Mouse (Mus musculus): ENCODE results near the gene Olfr127.

Olfr127 gene

DNA sequence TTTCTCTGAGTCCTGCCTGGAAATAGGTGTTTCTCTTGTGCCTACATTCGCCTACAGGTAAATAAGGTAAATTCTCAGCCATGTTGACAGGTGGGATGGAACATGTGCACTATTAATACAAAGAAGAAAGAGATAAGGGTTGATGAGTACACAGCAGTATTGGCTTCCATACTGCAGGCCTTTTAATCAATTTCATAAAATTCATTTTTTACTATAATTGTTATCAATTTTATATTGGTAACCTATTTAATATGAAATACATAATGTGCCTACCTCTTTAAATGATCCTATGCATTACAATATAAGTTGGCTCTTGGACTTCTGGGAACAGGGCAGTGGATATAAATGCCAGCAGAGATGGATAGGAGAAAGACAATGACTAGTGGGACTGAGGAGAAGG is at the start of gene Olfr127:
Gene Olfr127, plus strand, starts transcription at position 301 of the 400 bp plus-strand sequence.
- DNase-seq (ENCODE audit: low read depth, low spot score), result no peak

DNA sequence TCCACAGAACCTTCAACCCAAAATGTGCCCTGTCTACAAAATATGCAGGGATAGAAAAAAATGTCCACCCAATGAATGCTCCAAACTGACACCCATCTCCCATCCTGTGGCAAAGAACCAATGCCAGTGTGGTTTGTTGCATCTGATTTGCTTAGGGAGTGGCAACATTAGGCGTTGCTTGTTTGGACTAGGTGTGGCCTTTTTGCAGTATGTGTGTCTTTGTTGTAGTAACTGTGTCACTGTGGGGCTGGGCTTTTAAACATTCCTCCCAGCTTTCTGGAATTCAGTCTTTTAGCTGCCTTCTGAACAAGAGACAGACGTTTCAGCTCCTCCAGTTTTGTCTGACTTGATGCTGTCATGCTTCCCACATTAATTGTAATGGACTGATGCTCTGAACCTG is 36.3 kb upstream of the Olfr127 start:
- DNase-seq (ENCODE audit: low read depth, low spot score), result peak; percentile 90

DNA sequence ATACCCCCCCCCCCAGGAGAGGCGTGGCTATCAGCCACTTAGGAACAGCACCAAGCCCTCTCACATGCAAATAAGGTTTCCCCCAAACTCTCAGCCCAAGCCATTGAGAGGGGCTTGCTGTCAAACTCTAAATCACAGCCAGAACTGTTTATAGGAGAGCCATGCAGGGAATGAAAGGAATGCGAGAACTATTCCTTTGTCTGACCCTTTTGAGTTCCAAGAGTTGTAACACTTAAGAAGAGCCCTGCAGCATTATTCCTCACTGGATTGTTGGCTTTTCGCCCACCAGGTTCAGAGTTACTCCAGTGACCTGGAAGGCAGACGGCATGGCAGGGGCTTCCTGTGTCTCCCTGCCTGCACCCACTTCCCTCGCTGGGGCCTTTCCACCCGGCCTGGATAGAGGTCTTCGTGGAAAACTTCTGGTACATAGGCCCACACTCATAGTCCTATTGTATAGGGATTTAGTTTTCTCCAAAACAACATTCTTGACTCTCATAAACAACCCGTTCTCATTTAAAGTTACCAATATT is 30.5 kb upstream of the Olfr127 start:
- DNase-seq (ENCODE audit: low read depth, low spot score), result peak; percentile 82

DNA sequence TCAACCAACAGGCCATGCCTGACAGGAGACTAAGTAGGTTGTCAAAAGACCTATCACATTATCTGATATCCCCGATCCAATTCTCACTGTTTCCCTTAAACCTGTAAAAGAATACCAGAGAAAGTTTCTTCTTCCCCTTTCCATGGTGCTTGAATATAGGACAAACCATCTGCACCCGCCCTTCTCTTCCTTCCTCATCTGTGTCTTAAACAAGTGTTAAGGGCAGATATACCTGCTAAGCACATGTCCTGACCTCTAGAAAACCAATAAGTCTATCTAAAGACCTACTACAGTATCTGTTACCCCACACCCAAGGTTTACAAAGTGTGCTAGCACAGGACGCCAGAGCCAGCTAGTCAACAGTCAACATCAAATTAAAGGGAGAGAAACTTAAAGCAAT is 26.4 kb upstream of the Olfr127 start:
- no peak for DNase-seq (ENCODE audit: low read depth, low spot score)

DNA sequence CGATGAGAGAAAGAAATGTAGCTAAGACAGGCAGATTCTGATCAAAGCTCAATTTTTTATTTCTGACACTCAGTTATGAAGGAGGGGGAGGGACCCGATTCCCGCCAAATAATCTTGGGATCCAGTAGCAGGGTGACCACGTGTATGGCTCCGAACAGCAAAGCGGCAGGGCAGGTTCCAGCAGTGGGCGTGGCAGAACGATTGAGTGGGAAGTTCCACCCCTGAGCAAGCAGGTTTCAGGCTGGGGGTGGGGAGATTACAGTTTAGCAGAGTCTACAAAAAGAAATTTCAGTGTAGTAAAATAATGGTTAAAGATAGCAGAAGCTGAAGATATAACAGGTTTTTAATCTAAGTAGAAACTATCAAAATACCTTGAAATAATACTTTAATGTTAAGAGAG is 6.6 kb downstream of the Olfr127 start:
- DNase-seq (ENCODE audit: low read depth, low spot score), result peak; percentile 59

DNA sequence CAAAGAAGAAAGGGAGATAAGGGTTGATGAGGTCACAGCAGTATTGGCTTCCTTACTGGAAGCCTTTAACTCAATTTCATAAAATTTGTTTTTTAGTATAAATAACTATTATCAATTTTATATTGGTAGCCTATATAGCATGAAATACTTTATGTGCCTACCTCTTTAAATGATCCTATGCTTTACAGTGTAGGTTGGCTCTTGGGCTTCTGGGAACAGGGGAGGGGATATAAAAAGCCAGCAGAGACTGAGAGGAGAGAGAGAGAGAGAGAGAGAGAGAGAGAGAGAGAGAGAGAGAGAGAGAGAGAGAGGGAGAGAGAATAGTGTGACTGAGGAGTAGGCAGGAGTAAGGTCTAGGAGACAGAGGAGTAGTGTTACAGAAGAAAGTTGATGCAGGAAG is 20.0 kb downstream of the Olfr127 start, which contains the start of gene Olfr128:
Gene Olfr128, plus strand, starts transcription at position 301 of the 400 bp plus-strand sequence.
- no peak for DNase-seq (ENCODE audit: low read depth, low spot score)

DNA sequence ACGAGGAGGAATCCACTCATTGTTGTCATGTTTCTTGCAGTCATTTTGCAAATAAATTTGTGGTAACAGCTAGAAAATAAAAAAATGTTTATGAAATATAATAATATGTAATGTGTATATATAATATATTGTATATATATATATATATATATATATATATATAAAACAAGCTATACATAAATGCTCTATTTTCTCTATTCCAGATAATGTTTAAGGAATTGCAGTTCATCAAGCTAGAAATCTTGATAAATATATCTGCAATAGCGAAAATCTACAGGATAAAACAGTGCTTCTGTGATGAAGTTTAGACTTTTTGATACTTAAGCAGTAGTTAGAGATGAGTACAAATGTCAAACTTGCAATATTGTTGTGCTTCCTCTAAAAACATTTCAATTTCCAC is 52.7 kb downstream of the Olfr127 start, which contains the start of gene Olfr761:
Gene Olfr761, minus strand, starts transcription at position 101 of the 400 bp plus-strand sequence.
- no peak for DNase-seq (ENCODE audit: low read depth, low spot score)
